Mouse (Mus musculus): ENCODE measurements around the gene Camkmt.

Camkmt gene

GRCm38 (mm10) chr17:85337666-85338065 is 247.3 kb downstream of the Camkmt start:
- in situ Hi-C loops (cut with MboI; ENCODE audit: low pct_unique_long_range_greater_than_20kb in 1 of 2, low sequenced_read_pairs in 2 of 2, unreplicated experiment in 1 of 2), result no loop called here

DNA sequence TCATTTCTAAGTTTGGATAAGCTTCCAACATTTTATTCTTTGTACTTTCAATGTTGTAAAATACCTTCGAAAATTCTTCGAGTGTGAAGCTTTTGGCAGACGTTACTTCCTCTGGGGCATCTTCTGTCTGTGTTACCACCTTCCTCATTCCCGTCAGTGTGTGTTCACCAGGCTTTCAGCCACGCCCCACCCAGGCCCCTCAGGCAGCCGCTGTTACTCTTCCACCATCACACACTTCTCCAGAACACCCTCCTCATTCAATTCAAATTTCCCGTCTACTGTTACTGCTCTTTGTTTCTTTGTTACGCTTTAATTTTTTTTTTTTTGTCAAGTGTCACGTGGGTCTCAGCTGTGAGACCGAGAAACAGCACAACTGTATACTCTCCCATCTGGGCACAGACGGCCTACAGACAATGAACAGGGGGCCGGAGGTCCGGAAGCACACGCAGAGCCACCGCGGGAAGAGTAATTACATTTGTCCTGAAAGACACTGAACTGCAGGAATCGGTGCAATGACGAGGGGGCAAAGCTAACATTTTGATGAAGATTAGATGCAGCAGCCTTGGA is 250.9 kb downstream of the Camkmt start:
- in situ Hi-C loops (cut with MboI; ENCODE audit: low pct_unique_long_range_greater_than_20kb in 1 of 2, low sequenced_read_pairs in 2 of 2, unreplicated experiment in 1 of 2), result no loop called here

- in situ Hi-C loops (cut with MboI; ENCODE audit: low pct_unique_long_range_greater_than_20kb in 1 of 2, low sequenced_read_pairs in 2 of 2, unreplicated experiment in 1 of 2), result no loop called here
Measured at GRCm38 (mm10) chr17:85342471-85342870, 252.1 kb downstream of the Camkmt start.

GRCm38 (mm10) chr17:85343435-85343834 is 253.1 kb downstream of the Camkmt start:
- in situ Hi-C loops (cut with MboI; ENCODE audit: low pct_unique_long_range_greater_than_20kb in 1 of 2, low sequenced_read_pairs in 2 of 2, unreplicated experiment in 1 of 2), result no loop called here

- in situ Hi-C loops (cut with MboI; ENCODE audit: low pct_unique_long_range_greater_than_20kb in 1 of 2, low sequenced_read_pairs in 2 of 2, unreplicated experiment in 1 of 2), result no loop called here
Measured at GRCm38 (mm10) chr17:85346701-85347100, 256.3 kb downstream of the Camkmt start.

DNA sequence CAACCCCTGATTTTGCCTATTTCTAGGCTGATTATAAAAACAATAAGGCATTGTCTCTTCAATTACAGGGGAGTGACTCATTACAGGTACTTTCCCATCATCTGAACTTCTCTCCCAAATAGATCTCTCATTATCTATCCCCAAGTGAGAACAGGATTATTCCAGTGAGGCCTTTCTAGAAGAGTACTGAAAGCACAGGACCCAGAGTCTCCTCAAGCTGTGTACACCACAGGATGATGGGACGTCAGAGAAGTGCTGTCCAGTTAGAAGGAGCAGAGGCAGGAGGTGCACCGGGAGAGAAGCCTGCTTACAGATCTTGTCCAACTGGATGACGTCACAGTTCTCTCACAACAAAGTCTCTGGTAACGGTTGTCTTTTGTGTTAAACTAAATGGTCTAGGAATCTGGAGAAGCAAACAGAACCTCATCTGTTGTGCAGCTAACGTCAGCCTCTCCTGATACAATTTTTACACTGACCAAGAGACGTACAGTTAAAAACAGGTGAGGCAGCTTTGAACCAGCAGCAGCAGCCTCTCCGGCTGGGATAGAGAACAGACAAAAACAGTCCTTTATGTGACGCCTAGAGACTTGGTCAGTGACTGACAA is 259.1 kb downstream of the Camkmt start:
- in situ Hi-C loops (cut with MboI; ENCODE audit: low pct_unique_long_range_greater_than_20kb in 1 of 2, low sequenced_read_pairs in 2 of 2, unreplicated experiment in 1 of 2), result no loop called here

DNA sequence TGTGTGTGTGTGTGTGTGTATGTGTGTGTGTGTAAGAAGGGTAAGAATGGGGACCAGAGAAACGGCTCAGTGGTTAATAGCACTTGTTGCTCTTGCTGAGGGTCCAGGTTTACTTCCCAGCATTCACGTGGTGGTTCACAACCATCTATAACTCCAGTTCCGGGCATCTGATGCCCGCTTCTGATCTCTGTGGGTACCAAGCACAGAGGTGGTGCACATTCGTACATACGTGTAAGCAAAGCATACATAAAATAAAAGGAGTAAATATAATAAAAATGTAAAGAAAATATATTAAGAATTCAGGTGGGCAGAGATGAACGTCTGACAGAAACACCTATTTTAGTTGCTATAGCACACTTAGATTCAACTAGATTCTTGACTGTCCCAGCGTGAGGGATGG is 260.9 kb downstream of the Camkmt start:
- in situ Hi-C loops (cut with MboI; ENCODE audit: low pct_unique_long_range_greater_than_20kb in 1 of 2, low sequenced_read_pairs in 2 of 2, unreplicated experiment in 1 of 2), result no loop called here

- in situ Hi-C loops (cut with MboI; ENCODE audit: low pct_unique_long_range_greater_than_20kb in 1 of 2, low sequenced_read_pairs in 2 of 2, unreplicated experiment in 1 of 2), result no loop called here
Measured at GRCm38 (mm10) chr17:85352731-85353130, 262.4 kb downstream of the Camkmt start.

DNA sequence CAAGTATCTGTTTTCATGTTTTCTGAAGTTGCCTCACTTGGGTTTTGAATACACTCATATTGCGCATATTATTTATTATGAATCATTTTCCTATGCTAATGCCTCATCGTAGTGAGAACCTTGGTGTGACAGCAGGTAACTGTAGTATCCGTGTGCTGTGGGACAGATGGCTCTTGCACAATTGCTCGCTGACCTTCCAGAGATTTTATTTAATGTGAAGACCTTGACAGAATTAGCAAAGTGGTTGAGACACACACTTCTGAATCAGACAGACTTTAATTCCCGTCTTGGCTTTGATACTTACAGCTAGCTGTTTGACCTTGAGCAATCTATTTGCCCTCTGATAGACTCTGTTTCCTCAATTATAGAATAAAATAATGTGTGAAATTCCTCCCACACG is 262.8 kb downstream of the Camkmt start:
- in situ Hi-C loops (cut with MboI; ENCODE audit: low pct_unique_long_range_greater_than_20kb in 1 of 2, low sequenced_read_pairs in 2 of 2, unreplicated experiment in 1 of 2), result no loop called here

GRCm38 (mm10) chr17:85353636-85354035 is 263.3 kb downstream of the Camkmt start:
- in situ Hi-C loops (cut with MboI; ENCODE audit: low pct_unique_long_range_greater_than_20kb in 1 of 2, low sequenced_read_pairs in 2 of 2, unreplicated experiment in 1 of 2), result no loop called here

DNA sequence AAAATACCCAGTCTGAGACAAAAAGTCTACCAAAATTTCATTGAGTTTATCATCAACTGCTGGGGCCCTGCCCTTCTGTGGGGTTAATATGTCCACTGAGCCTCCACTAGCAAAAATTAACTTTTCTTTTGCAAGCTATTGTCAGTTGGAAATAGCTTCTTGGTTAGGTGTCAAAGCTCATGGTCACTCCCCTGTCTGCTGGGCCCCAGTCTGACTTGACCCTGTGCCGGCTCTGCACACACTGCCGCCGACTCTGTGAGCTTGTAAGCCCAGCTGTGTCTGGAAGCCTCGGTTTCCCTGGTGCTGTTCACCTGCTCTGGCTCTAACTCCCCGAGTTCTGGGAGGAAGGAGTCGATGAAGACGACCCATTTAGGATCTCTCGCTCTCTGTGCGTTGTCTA is 265.0 kb downstream of the Camkmt start:
- in situ Hi-C loops (cut with MboI; ENCODE audit: low pct_unique_long_range_greater_than_20kb in 1 of 2, low sequenced_read_pairs in 2 of 2, unreplicated experiment in 1 of 2), result no loop called here

DNA sequence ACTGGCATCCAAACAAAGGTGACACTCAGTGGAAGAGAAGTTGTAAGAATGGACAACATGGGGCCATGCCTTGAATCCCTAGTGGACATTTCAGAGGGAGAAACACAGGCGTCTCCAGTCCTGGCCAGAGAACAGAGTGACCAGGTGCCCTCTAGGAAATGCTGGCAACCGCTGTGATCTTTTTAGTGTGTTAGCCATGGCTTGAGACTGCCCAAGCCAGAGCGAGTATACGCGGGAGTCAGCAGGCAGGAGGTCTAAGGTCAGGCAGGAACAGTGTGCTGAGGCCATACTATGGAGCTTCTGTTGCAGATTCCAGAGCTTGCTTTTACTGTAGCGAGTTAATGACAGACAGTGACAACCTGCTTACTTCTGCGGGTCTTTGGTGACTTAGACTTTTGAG is 270.7 kb downstream of the Camkmt start:
- in situ Hi-C loops (cut with MboI; ENCODE audit: low pct_unique_long_range_greater_than_20kb in 1 of 2, low sequenced_read_pairs in 2 of 2, unreplicated experiment in 1 of 2), result no loop called here

- in situ Hi-C loops (cut with MboI; ENCODE audit: low pct_unique_long_range_greater_than_20kb in 1 of 2, low sequenced_read_pairs in 2 of 2, unreplicated experiment in 1 of 2), result no loop called here
Measured at GRCm38 (mm10) chr17:85367319-85367718, 277.0 kb downstream of the Camkmt start.

GRCm38 (mm10) chr17:85368776-85369175 is 278.4 kb downstream of the Camkmt start:
- in situ Hi-C loops (cut with MboI; ENCODE audit: low pct_unique_long_range_greater_than_20kb in 1 of 2, low sequenced_read_pairs in 2 of 2, unreplicated experiment in 1 of 2), result no loop called here

DNA sequence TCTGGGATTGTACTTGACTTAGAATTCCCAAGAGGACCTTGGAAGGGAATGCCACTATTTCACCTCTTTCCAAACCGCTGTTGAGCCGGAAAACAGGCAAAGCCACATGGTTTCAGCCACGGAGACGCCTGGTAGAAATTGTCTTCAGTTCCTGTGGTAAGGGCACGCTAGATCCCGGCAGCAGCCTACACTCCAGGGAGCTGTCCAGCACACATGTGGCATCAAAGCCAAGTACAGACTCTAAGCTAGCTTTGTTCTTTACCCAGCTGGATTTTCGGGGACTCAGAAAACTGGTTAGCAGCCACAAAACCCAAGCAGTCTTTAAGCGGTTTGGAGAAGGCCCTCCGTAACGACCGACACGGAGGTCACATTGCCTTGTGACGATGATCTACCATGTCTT is 281.7 kb downstream of the Camkmt start:
- in situ Hi-C loops (cut with MboI; ENCODE audit: low pct_unique_long_range_greater_than_20kb in 1 of 2, low sequenced_read_pairs in 2 of 2, unreplicated experiment in 1 of 2), result no loop called here

DNA sequence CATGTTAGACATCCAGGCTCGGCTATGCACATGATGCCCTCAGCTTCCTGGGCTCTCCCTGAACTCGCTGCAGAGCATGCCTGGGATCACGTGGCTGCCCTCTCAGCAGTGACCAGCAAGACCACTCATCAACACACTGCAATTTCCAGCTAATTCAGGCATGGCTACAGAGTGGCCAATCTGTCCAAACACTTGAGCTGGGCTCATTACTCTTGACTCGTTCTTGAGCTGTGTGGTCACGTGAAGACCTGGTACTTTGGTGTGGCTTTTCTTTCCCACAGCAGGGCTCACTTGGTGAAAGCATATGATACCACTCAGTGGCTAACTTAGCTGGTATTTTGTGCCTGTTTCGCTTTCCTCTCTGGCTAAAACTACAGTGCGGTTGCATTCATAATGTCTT is 282.2 kb downstream of the Camkmt start:
- in situ Hi-C loops (cut with MboI; ENCODE audit: low pct_unique_long_range_greater_than_20kb in 1 of 2, low sequenced_read_pairs in 2 of 2, unreplicated experiment in 1 of 2), result no loop called here

DNA sequence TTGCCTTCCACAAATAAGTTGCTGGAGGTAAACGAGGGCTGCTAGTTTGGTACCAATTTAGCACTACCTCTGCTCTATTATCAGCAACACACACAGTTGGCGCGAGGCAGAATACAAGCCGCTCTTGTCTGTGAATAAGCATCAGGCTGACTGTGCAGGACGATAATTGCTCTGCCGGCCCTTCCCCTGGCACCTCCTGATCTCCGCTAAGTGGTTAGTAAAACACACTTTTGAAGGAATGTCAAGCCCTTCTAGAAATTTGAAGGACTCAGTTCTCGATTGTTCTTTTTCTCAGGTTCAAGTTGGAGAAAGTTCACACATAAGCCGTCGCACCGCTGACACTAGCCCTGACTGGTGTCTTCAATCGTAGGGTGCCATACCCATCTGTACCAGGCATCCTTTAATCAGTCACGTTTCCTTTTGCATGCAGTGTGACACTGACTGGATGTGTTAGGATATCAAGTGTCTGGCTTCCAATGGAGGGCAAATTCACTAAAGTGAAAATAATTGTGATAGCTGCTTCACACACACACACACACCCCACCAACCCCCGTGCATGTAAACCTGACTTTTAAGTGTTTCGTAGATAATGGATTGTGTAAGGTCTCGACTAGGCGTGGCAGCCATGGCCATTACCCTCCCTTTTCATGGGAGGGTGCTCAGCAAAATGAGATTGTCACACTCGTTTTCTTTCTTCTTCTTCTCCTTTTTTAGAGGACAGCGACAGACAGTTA is 283.9 kb downstream of the Camkmt start:
- in situ Hi-C loops (cut with MboI; ENCODE audit: low pct_unique_long_range_greater_than_20kb in 1 of 2, low sequenced_read_pairs in 2 of 2, unreplicated experiment in 1 of 2), result no loop called here

GRCm38 (mm10) chr17:85374834-85375176 is 284.5 kb downstream of the Camkmt start:
- in situ Hi-C loops (cut with MboI; ENCODE audit: low pct_unique_long_range_greater_than_20kb in 1 of 2, low sequenced_read_pairs in 2 of 2, unreplicated experiment in 1 of 2), result no loop called here

DNA sequence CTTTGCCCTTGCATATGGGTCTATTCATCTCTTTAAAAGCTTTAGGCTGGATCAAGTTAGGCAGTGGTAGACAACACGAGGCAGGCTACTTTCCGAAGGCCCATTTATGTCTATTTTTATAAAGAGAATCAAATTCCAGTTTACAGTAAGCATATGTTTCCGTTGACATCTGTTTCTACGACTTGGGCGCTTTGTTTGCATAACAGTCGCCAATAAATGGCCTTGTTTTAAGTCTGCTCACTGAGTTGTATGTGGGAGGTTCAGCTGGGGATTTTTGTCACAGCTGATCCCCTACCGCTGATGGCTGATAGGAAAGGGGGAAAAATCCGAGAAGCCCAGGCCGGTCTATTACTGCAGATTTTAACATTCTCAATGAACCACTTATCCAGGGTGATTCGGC is 285.2 kb downstream of the Camkmt start:
- in situ Hi-C loops (cut with MboI; ENCODE audit: low pct_unique_long_range_greater_than_20kb in 1 of 2, low sequenced_read_pairs in 2 of 2, unreplicated experiment in 1 of 2), result no loop called here

- in situ Hi-C loops (cut with MboI; ENCODE audit: low pct_unique_long_range_greater_than_20kb in 1 of 2, low sequenced_read_pairs in 2 of 2, unreplicated experiment in 1 of 2), result no loop called here
Measured at GRCm38 (mm10) chr17:85377496-85377895, 287.1 kb downstream of the Camkmt start.

Data from mouse embryonic stem cell (cell line).